Mouse (Mus musculus) limb, embryonic 11.5 days (tissue): ENCODE measurements around the gene Fam19a3. TPM values are rescaled to one million over a fixed set of nuclear protein-coding genes. Genes with fewer than 3 reads are reported as not detected.

Experiments
- ATAC-seq: fragments of 200-750 bp; cut with Nextera tagmentation; 2 replicates; pipeline ENCODE4 v1.8.0; 2017; ENCODE audit warnings: low read depth; ENCODE audit not compliant: insufficient number of reproducible peaks, low FRiP score, low TSS enrichment
- DNase-seq: peaks from one replicate; pipeline ENCODE4 v3.0.0-alpha.2; 2015; ENCODE audit warnings: low spot score
- H3K27ac ChIP-seq: fragments of 300-500 bp; sonication (generic); replicated peaks from 2 replicates; pipeline ENCODE4 v1.5.1; 2014; ENCODE audit warnings: low read depth, mild to moderate bottlenecking, low read length
- H3K27me3 ChIP-seq: fragments of 300-500 bp; sonication (generic); 2 replicates; pipeline ENCODE4 v1.6.1; 2014; ENCODE audit warnings: mild to moderate bottlenecking, low read length, mixed read lengths; ENCODE audit not compliant: control insufficient read depth, insufficient read depth
- H3K36me3 ChIP-seq: fragments of 300-500 bp; sonication (generic); 2 replicates; pipeline ENCODE4 v1.6.1; 2014; ENCODE audit warnings: mild to moderate bottlenecking, low read length, moderate library complexity, mixed read lengths; ENCODE audit not compliant: control insufficient read depth, insufficient read depth
- H3K4me1 ChIP-seq: fragments of 300-500 bp; sonication (generic); 2 replicates; pipeline ENCODE4 v1.6.1; 2014; ENCODE audit warnings: low read length, mixed read lengths; ENCODE audit not compliant: control insufficient read depth, insufficient read depth
- H3K4me2 ChIP-seq: fragments of 300-500 bp; sonication (generic); 2 replicates; pipeline ENCODE4 v1.6.1; 2014; ENCODE audit warnings: low read depth, mild to moderate bottlenecking, moderate library complexity; ENCODE audit not compliant: severe bottlenecking
- H3K4me3 ChIP-seq: fragments of 300-500 bp; sonication (generic); 2 replicates; pipeline ENCODE4 v1.5.1; 2014; ENCODE audit warnings: low read depth, low read length
- H3K9ac ChIP-seq: fragments of 300-500 bp; sonication (generic); 2 replicates; pipeline ENCODE4 v1.6.1; 2014; ENCODE audit warnings: mild to moderate bottlenecking, low read length
- H3K9me3 ChIP-seq: fragments of 300-500 bp; sonication (generic); 2 replicates; pipeline ENCODE4 v1.6.1; 2016; ENCODE audit warnings: low read length; ENCODE audit not compliant: control insufficient read depth
- WGBS: fragments of 180-500 bp; shearing (Covaris S2); extraction: QIAGEN DNeasy Blood & Tissue Kit; methylation state at CpG from one replicate; pipeline ENCODE4 v1.1.7; 2014; 5-methylcytosine and 5-hydroxymethylcytosine counted together
- polyA plus RNA-seq: library from polyadenylated mRNA; unstranded; fragments of >200 nt; fragmentation: Nextera tagmentation; extraction: Ambion mirVana; gene quantifications from 2 replicates; pipeline ENCODE4 v1.2.1, GENCODE M21; 2014

The Fam19a3 gene
- polyA plus RNA-seq, 1 experiment from 2014 or later, result 0.29 TPM

- H3K27me3 ChIP-seq, result no peaks in the 10 kb centered on the region
- no peaks in the 10 kb centered on the region for H3K36me3 ChIP-seq
- H3K4me2 ChIP-seq, result no peak overlapping the region
- H3K4me3 ChIP-seq, result no peak overlapping the region
- ATAC-seq (no peak), DNase-seq (no peak)
- no peak overlapping the region for H3K9ac ChIP-seq
- no peak overlapping the region for H3K27ac ChIP-seq
- 38% methylated on average over 7 of the region's 7 CpGs for WGBS
- no peaks in the 10 kb centered on the region; the same call in 1 of the 2 replicates for H3K4me1 ChIP-seq
- H3K9me3 ChIP-seq, result no peaks in the 10 kb centered on the region
These were observed 47.0 kb downstream of the Fam19a3 start for GRCm38 (mm10) chr3:104734654-104735053.

- DNase-seq, result no peak
These were observed 48.7 kb downstream of the Fam19a3 start for GRCm38 (mm10) chr3:104732907-104733306.

GRCm38 (mm10) chr3:104729270-104729839, 52.3 kb downstream of the Fam19a3 start:
- Histone ChIP-seq H3K9ac (no peak overlapping the region), H3K4me3 (no peak overlapping the region), H3K4me2 (no peak overlapping the region), H3K4me1 (no peaks in the 10 kb centered on the region; the same call in 1 of the 2 replicates), H3K9me3 (no peaks in the 10 kb centered on the region), H3K27ac (no peak overlapping the region), H3K36me3 (no peaks in the 10 kb centered on the region), H3K27me3 (no peaks in the 10 kb centered on the region)
- ATAC-seq (no peak), DNase-seq (no peak)
- 83% methylated on average over 6 of the region's 6 CpGs for WGBS

More at GRCm38 (mm10) chr3:104732907-104733306, 48.7 kb downstream of the Fam19a3 start:
- WGBS, result 9% methylated on average over 3 of the region's 3 CpGs
- Histone ChIP-seq H3K4me1 (no peaks in the 10 kb centered on the region; the same call in 1 of the 2 replicates), H3K4me2 (no peak overlapping the region), H3K9me3 (no peaks in the 10 kb centered on the region), H3K9ac (no peak overlapping the region), H3K27ac (no peak overlapping the region), H3K27me3 (no peaks in the 10 kb centered on the region), H3K4me3 (no peak overlapping the region), H3K36me3 (no peaks in the 10 kb centered on the region)
- no peak for ATAC-seq

Other genes with a start within 250 kb of the Fam19a3 start
- gene Slc16a1, start 143.2 kb downstream of the Fam19a3 start, polyA plus RNA-seq, result 49.1 and 55.6 TPM in 2 replicates
- 1.3 and 1.8 TPM in 2 replicates for gene Ppm1j, start 784 bp downstream of the Fam19a3 start, polyA plus RNA-seq
- 146 and 160 TPM in 2 replicates for gene Rhoc, start 6.5 kb upstream of the Fam19a3 start, polyA plus RNA-seq
- gene Mov10, start 36.7 kb upstream of the Fam19a3 start, polyA plus RNA-seq, result 61.4 and 62.3 TPM in 2 replicates
- gene St7l, start 82.2 kb upstream of the Fam19a3 start, polyA plus RNA-seq, result 32.1 and 33.8 TPM in 2 replicates
- 207 and 210 TPM in 2 replicates for gene Capza1, start 82.7 kb upstream of the Fam19a3 start, polyA plus RNA-seq
- 0.43 and 0.72 TPM in 2 replicates for gene Wnt2b, start 180.1 kb upstream of the Fam19a3 start, polyA plus RNA-seq